Mouse (Mus musculus) left cerebral cortex, adult 18-20 months (tissue): ENCODE data around the gene Vangl1. TPM values are rescaled to one million over a fixed set of nuclear protein-coding genes. Genes with fewer than 3 reads are reported as not detected.

ENCODE experiments used
- DNase-seq, 2 experiments: peaks; one replicate each; pipeline ENCODE4 v3.0.0; 2021 to 2022; ENCODE audit warnings: low spot score in 2 of 2, mixed read lengths in 1 of 2
- total RNA-seq, 2 experiments: library from RNA; stranded (reverse); gene quantifications; 2 replicates each; pipeline ENCODE4 v1.2.3; 2021

Vangl1 gene
- total RNA-seq, 2 experiments from 2014 or later, result 4.3 to 5.1 TPM

- DNase-seq, result no peak
Observed at GRCm38 (mm10) chr3:102144401-102144800, 60.1 kb downstream of the Vangl1 start.

DNA sequence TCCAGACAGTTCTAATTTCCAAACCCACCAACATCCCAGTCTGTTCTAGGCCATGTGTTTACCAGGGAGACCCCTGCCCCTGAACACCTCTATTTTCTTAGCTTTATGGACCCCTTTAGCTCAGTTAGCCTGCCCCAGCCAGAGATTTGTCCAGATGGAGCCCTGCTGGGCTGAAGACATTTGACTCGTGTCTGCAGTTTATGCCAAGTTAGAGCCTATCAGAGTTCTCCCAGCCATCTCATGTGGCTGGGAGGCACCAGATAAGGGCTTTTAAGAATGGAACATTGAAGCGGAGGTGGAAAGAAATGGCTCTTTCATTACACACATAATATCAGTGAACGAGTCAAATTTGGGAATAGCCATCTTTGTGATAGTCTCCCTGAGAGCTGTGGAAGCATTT is 61.0 kb downstream of the Vangl1 start:
- DNase-seq, result no peak

DNA sequence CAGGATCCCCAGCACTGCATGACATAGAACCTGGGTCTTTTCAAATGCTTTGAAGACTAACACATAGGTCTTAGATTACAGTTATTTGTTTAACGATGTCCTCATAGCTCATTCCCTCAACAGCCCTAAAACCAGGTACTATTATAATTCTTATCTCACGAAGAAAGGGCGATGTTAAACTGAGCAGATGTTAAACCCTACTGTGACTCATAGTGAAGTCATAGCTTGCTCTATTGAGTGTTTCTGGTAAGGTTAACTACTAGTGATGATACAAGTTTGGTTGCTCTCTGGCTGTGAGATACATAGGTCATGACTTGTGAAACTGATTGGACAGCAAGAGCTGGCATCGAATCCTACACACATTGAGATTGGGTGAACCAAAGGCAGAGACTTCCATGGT is 61.5 kb downstream of the Vangl1 start:
- DNase-seq, result no peak

DNA sequence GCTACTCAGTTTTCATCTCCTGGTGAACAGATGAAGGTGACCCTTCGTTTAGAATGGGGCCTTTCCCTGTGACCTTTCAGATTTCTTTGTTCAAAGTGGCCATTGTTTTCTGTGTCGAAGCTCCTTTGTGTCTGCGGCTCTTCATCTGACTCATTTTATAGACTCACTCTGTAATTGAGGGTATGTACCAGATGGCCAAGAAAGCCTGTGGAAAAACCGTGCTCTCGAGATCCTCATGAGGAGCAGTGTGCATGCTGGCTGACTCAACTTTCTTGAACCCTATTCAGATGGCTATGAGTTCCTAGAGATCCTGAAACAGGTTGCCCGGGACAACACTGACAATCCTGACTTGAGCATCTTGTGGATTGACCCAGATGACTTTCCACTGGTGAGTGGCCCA is 62.6 kb downstream of the Vangl1 start:
- DNase-seq, result peak in 1 of 2 experiments; percentile 7

DNA sequence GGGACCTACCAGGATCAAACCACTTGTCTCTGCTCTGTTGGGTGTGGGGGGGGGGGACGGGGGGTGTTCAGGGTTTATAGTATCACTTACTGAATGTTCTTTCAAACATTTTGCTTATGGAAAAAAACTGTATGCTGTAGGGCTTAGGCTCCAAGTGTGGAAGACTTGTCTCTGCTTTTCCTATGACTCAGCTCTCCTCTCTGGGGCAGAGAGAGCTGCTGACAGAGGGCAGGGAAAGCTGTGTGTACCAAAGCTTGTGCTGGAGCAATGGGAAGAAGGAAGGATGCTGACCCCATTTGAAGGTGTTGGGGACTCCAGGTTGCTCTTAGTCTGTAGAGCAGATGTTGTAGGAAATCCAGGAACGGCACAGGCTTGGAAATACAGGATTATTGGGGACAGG is 63.0 kb downstream of the Vangl1 start:
- no peak for DNase-seq

- DNase-seq, result no peak
Observed at GRCm38 (mm10) chr3:102140606-102141005, 63.9 kb downstream of the Vangl1 start.

DNA sequence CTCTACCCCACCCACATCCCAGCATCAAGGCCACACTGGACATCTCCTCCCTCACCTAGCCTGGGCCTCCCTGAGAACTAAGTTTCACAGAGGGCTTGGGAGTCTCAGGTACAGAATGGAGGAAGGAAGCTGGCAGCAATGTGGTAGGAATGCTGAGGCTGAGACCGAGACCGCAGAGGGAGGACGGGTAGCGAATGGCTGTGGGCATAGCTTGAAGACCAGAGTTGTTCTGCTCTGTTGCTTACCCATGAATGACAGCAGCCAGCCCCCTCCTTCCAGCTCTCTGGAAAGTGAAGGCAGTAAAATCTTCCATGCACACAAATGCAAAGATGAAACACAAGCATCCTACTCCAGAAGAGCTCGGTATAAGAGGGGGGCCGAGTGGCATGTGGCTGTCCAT is 65.6 kb downstream of the Vangl1 start:
- DNase-seq, result no peak

DNA sequence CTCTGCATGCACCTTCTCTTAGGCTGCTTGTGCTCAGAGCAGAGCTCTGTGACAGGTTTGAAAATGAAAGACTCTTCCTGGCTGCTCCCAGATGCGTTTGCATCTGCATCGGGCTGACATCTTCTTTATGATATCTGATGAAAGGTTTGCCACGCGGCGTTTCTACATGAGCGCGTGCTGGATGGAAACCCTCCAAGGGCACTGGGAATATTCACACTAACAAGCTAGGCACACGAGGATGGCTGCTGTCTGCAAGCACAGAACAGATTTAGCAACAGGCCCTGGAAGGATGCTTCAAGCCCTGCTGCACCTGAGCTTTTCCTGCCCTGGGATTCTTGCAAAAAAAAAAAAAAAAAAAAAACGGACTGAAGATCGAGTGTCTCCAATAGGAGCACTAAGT is 67.3 kb downstream of the Vangl1 start:
- DNase-seq, result no peak

- DNase-seq, result no peak
Observed at GRCm38 (mm10) chr3:102135389-102136113, 68.9 kb downstream of the Vangl1 start.

DNA sequence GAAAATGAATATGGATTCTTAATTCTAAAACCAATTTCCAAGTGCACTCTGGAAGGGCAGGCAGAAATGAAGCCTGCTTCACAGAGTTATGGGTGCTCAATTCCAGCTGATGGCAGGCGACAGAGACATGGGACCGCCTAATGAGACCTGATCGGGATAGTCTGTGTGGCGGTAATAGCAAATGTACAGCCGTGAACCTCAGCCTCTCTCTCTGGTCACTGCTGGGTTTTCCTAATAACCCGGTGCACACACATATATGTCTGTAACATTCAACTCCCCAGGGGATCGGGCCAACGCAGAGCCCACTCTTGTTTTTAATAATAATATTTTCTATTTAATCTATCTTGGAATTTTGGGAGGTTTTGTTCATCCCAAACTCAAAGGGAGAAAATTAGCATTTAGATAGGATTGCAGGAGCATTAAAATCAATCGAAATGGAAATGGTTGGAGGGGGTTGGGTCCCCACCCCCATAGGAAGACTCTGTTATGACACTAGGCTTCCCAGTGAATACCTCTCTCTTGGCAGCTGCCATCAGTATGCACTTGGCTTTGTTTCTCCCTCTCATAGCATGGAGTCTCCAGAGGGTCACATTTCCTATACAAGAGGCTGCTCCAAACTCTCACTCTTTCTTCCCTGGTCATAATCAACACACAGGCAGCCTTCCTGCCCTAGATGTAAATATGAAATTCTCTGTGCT is 72.7 kb downstream of the Vangl1 start:
- no peak for DNase-seq

DNA sequence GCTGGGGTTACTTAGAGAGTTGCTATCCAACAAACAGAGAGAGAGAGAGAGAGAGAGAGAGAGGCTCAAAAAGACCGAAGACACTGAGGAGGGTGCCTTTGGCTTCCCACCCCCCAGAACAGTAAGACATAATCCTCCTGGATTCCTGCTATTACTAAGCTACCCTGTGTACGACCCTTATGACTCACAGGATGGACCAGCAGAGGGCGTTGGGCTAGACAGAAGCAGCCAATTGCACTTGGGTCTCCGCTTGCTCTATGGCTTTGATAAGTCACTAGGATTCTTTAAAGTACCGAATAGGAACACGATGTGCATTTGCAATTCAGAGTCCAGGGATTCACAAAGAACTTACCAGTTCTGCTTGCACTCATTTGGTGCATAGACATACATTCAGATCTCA is 74.0 kb downstream of the Vangl1 start:
- DNase-seq, result no peak

- no peak for DNase-seq
Observed at GRCm38 (mm10) chr3:102128242-102128641, 76.3 kb downstream of the Vangl1 start.

DNA sequence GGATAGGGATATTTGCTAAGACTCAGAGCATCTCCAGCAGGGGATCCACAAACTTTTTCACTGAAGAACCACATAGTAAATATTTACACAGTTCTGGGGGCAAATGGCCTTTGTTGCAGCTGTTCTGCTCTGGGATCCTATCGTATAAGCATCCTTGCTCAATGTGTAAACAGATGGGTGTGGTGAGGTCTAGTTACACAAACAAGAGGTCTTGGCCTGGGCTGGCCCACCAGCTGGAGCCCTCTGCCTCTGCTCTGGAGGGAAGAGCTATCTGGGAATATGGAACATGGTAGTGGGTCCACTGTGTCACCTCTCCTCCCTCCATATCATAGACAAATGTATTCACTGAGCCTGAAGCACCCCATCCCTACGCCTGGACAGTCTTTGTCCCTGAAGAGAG is 77.4 kb downstream of the Vangl1 start:
- DNase-seq, result no peak

GRCm38 (mm10) chr3:102125546-102125945 is 78.9 kb downstream of the Vangl1 start:
- DNase-seq, result no peak

GRCm38 (mm10) chr3:102123654-102124053 is 80.8 kb downstream of the Vangl1 start:
- DNase-seq, result no peak

DNA sequence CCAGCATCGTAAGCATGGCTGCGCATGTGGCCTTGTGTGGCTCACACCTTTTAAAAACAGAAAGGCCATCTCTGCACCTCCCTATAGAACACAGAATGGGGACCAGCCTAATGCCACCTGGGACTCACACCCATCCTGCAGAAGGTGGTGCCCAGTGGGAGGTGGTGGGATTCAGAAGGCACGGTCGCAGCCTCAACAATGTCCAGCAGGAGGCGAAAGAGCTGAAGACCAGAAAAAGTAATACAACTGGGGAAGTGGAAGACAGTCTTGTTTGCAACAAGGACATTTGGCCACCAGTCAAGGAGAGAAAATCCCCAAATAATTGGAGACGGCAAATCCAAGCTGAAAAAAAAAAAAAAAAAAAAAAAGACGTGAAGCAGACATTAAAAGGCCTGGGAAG is 82.4 kb downstream of the Vangl1 start:
- DNase-seq, result no peak

DNA sequence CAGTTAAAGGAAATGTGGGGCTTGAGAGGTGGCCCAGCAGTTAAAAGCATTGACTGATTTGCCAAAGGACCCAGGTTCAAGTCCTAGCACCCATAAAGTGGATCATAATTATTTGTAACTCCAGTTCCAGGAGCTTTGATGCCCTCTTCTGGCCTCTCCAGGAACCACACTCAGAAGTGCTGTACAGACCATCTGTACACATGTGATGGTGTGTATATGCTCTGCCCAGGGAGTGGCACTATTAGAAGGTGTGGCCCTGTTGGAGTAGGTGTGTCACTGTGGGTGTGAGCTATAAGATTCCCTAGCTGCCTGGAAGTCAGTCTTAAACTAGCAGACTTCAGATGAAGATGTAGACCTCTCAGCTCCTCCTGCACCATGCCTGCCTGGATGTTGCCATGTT is 83.5 kb downstream of the Vangl1 start:
- DNase-seq, result no peak

DNA sequence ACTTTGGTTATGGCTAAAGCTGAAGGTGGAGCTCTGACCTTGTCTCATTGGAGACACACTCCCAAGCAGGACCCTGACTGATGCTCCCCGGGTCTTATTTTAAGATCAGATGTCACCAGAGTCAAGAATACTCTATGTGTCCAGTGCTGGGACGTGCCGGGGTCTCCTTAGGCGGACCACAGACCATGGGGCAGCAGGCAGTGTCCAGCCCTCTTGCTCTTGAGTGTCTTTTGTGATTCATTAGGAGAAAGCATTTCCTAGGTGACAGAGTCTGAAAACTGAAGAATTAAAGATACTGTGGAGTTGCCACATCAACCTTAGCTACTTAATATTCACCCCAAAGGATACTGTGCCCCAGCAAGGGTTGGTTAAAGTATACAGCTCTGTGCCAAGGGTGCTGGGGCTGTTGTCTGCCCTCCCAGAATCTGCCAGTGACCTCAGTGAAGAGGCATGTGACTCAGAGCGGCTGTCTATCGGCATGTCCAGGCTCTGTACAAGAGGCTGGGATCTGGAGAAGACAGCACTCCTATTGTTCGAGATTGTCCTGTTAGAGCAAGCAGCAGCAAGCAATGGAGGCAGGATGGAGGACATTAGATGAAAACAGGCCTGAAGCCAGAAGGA is 92.4 kb downstream of the Vangl1 start:
- no peak for DNase-seq

DNA sequence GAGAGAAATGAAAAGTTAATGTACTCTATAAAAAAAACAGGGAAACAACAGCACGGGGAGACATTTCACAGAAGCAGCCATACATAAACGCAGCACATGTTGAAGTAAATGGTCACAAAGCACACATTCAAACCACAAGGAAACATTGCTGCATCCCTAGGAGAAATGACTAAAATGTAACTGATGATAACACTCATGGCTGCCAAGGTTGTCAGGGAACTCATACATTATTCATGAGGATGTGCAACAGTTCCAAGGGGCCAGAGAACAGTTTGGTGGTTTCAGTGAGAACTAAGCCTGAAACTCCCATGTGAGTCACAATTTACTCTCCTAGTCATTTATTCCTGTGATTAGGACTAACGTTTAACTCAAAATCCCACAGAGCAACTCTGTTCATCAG is 96.3 kb downstream of the Vangl1 start:
- no peak for DNase-seq

GRCm38 (mm10) chr3:102103811-102104565 is 100.5 kb downstream of the Vangl1 start:
- DNase-seq, result no peak
